Mouse (Mus musculus): ENCODE results near the gene Pmepa1. TPM values are rescaled to one million over a fixed set of nuclear protein-coding genes. Genes with fewer than 3 reads are reported as not detected.

Pmepa1 gene
- polyA plus RNA-seq, 1 experiment from 2014 or later, result 7.3 TPM

DNA sequence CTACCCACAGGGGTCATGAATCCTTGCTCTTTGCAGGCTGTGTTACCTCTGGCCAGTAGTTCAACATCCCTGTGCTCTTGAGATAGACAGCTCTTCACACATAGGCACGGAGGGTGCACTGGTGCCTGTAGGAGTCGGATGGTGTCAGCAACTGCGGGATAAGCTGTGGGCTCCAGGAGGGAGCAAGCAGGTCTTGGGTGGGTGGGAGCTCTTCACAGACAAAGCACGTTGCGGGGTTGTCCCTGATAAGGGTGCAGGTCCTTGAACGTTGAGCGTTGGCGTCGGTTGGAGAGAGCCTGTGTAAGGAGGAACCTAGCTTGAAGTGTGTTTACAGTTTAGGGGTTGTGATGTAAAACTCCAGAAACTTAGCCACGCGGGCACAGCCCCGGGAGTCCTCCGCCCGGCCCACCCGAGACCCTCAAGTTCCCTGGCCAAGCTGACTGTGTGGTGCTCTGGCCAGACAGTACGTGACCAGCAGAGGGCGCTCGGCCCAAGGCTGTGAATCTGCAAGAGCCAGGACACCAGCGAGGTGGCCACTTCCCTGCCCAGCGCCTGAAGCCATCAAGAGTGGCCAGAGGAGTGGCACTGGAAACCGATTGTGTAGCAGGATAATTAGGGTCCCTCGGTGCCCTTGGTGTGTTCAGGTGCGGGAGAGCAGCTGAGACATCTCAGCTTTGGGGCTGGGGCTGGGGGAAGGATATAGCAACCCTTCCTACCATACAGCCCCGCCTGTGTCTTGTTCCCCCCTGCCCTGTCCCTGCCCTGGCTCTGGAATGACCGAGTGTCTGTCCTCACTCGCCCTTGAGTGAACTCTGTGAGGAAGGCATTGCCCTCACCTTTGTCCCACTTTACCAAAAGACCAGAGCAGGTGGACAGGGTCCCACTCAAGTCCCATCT, 90.0 kb downstream of the Pmepa1 start:
- peak; percentile 67 for ATAC-seq
- no peaks in the 10 kb centered on the region; the same call in 1 of the 2 replicates for H3K27me3 ChIP-seq (replicated peaks; ENCODE audit: control insufficient read depth, insufficient read depth, low read length)
- no peaks in the 10 kb centered on the region for H3K9me3 ChIP-seq (ENCODE audit: control insufficient read depth, low read length)
- H3K36me3 ChIP-seq (ENCODE audit: control insufficient read depth, insufficient read depth), result no peaks in the 10 kb centered on the region
- peak overlapping the region; percentile 21; the same call in 1 of the 2 replicates for H3K4me2 ChIP-seq (ENCODE audit: low read length)
- no peaks in the 10 kb centered on the region for H3K4me1 ChIP-seq (replicated peaks; ENCODE audit: control insufficient read depth, insufficient read depth, low read length)
- H3K27ac ChIP-seq (ENCODE audit: low read length), result no peak overlapping the region
- no peak overlapping the region for H3K4me3 ChIP-seq (replicated peaks; ENCODE audit: low read length)
- peak overlapping the region; percentile 34; the same call in 1 of the 2 replicates for H3K9ac ChIP-seq (replicated peaks; ENCODE audit: low read depth, low read length)
- WGBS, result 32% methylated on average over 26 of the region's 26 CpGs

DNA sequence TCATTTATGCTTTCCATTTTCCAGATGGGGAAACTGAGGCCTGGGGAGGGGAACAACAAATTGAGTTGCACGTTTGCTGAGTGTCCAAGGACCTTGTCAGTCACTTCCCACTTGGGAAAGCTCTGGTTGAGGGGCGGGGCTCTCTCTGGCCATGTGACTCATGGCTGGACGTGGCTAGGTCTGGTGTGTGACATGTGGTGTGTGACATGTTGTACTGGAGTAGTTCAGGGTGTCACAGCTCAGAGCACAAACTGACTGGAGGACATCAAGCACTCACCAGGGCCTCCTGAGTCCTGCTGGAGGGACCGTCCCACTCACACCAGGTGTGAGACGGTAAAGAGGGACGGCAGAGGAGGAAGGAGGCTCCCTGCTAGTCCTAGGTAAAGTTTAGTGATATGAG, 91.1 kb downstream of the Pmepa1 start:
- whole genome bisulfite sequencing, result 71% methylated on average over 6 of the region's 6 CpGs
- H3K9me3 ChIP-seq (ENCODE audit: control insufficient read depth, low read length), result no peaks in the 10 kb centered on the region
- no peaks in the 10 kb centered on the region; the same call in 1 of the 2 replicates for H3K27me3 ChIP-seq (replicated peaks; ENCODE audit: control insufficient read depth, insufficient read depth, low read length)
- H3K27ac ChIP-seq (ENCODE audit: low read length), result no peak overlapping the region
- H3K4me2 ChIP-seq (ENCODE audit: low read length), result no peak overlapping the region
- H3K4me1 ChIP-seq (replicated peaks; ENCODE audit: control insufficient read depth, insufficient read depth, low read length), result no peaks in the 10 kb centered on the region
- ATAC-seq, result no peak
- no peak overlapping the region for H3K4me3 ChIP-seq (replicated peaks; ENCODE audit: low read length)
- no peak overlapping the region for H3K9ac ChIP-seq (replicated peaks; ENCODE audit: low read depth, low read length)
- H3K36me3 ChIP-seq (ENCODE audit: control insufficient read depth, insufficient read depth), result no peaks in the 10 kb centered on the region

GRCm38 (mm10) chr2:173184475-173185080, 91.8 kb downstream of the Pmepa1 start:
- WGBS, result 64% methylated on average over 11 of the region's 11 CpGs
- Histone ChIP-seq H3K9ac (replicated peaks; ENCODE audit: low read depth, low read length) (no peak overlapping the region), H3K9me3 (ENCODE audit: control insufficient read depth, low read length) (no peaks in the 10 kb centered on the region), H3K36me3 (ENCODE audit: control insufficient read depth, insufficient read depth) (no peaks in the 10 kb centered on the region), H3K4me3 (replicated peaks; ENCODE audit: low read length) (no peak overlapping the region), H3K4me2 (ENCODE audit: low read length) (no peak overlapping the region), H3K27ac (ENCODE audit: low read length) (no peak overlapping the region), H3K27me3 (replicated peaks; ENCODE audit: control insufficient read depth, insufficient read depth, low read length) (no peaks in the 10 kb centered on the region; the same call in 1 of the 2 replicates), H3K4me1 (replicated peaks; ENCODE audit: control insufficient read depth, insufficient read depth, low read length) (no peaks in the 10 kb centered on the region)
- ATAC-seq, result no peak

- Histone ChIP-seq H3K36me3 (ENCODE audit: control insufficient read depth, insufficient read depth) (no peaks in the 10 kb centered on the region), H3K9ac (replicated peaks; ENCODE audit: low read depth, low read length) (no peak overlapping the region), H3K4me1 (replicated peaks; ENCODE audit: control insufficient read depth, insufficient read depth, low read length) (no peaks in the 10 kb centered on the region), H3K27me3 (replicated peaks; ENCODE audit: control insufficient read depth, insufficient read depth, low read length) (no peaks in the 10 kb centered on the region; the same call in 1 of the 2 replicates), H3K9me3 (ENCODE audit: control insufficient read depth, low read length) (no peaks in the 10 kb centered on the region), H3K4me2 (ENCODE audit: low read length) (no peak overlapping the region), H3K4me3 (replicated peaks; ENCODE audit: low read length) (no peak overlapping the region), H3K27ac (ENCODE audit: low read length) (no peak overlapping the region)
- ATAC-seq, result peak; percentile 27; the same call in 1 of the 2 replicates
- WGBS, result 12% methylated on average over 8 of the region's 8 CpGs
These were observed 92.4 kb downstream of the Pmepa1 start for GRCm38 (mm10) chr2:173183836-173184460.

DNA sequence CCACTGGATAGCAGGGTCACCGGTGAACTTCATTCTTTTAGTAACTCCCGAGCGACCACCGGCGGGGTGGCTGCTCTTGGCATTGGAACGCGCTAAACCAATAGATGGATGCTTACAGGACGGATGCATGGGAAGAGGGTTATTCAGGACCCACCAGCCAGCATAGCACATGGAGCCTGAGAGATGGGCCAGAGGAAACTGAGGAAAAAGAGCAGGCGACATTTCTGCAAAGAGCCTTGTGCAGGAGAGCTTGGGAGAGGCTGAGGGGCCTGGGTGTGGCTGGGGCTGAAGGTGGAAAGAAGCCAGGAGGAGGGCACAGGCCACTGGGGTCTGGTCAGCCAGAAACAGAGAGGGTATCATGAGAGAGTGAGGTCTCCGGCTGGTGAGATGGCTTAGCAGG, 93.0 kb downstream of the Pmepa1 start:
- 87% methylated on average over 10 of the region's 10 CpGs for WGBS
- ATAC-seq, result no peak
- no peak overlapping the region for H3K4me2 ChIP-seq (ENCODE audit: low read length)

GRCm38 (mm10) chr2:173182796-173183195, 93.5 kb downstream of the Pmepa1 start:
- 75% methylated on average over 7 of the region's 7 CpGs for WGBS
- Histone ChIP-seq H3K9me3 (ENCODE audit: control insufficient read depth, low read length) (no peaks in the 10 kb centered on the region), H3K4me3 (replicated peaks; ENCODE audit: low read length) (no peak overlapping the region), H3K27me3 (replicated peaks; ENCODE audit: control insufficient read depth, insufficient read depth, low read length) (no peaks in the 10 kb centered on the region; the same call in 1 of the 2 replicates), H3K9ac (replicated peaks; ENCODE audit: low read depth, low read length) (no peak overlapping the region), H3K4me2 (ENCODE audit: low read length) (no peak overlapping the region), H3K4me1 (replicated peaks; ENCODE audit: control insufficient read depth, insufficient read depth, low read length) (no peaks in the 10 kb centered on the region), H3K36me3 (ENCODE audit: control insufficient read depth, insufficient read depth) (no peaks in the 10 kb centered on the region), H3K27ac (ENCODE audit: low read length) (no peak overlapping the region)
- no peak for ATAC-seq

More for the DNA sequence above, 93.0 kb downstream of the Pmepa1 start:
- Histone ChIP-seq H3K9me3 (ENCODE audit: control insufficient read depth, low read length) (no peaks in the 10 kb centered on the region), H3K27ac (ENCODE audit: low read length) (no peak overlapping the region), H3K4me3 (replicated peaks; ENCODE audit: low read length) (no peak overlapping the region), H3K4me1 (replicated peaks; ENCODE audit: control insufficient read depth, insufficient read depth, low read length) (no peaks in the 10 kb centered on the region), H3K27me3 (replicated peaks; ENCODE audit: control insufficient read depth, insufficient read depth, low read length) (no peaks in the 10 kb centered on the region; the same call in 1 of the 2 replicates), H3K36me3 (ENCODE audit: control insufficient read depth, insufficient read depth) (no peaks in the 10 kb centered on the region), H3K9ac (replicated peaks; ENCODE audit: low read depth, low read length) (no peak overlapping the region)

DNA sequence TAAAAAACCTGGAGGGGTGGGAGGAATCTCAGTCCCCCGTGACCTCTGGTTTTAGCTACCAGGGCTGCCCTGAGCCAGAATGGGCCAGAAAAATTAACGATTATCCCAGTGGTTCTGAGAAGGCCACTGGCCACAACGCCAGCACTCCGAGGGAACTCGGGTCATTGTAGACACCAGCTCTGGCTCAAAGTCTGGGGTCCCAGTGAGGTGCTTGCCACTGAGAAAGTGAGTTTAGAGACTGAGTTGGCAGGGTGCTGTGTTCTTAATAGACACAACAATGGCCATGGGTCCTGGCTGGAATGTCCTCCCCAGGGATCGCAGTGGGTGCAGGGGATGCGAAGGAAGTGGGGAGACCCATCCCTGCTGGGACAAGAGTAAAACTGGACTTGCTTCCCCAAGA, 94.4 kb downstream of the Pmepa1 start:
- WGBS, result 86% methylated on average over 7 of the region's 7 CpGs
- no peak overlapping the region for H3K9ac ChIP-seq (replicated peaks; ENCODE audit: low read depth, low read length)
- H3K36me3 ChIP-seq (ENCODE audit: control insufficient read depth, insufficient read depth), result no peaks in the 10 kb centered on the region
- no peak overlapping the region for H3K4me2 ChIP-seq (ENCODE audit: low read length)
- no peaks in the 10 kb centered on the region for H3K4me1 ChIP-seq (replicated peaks; ENCODE audit: control insufficient read depth, insufficient read depth, low read length)
- no peaks in the 10 kb centered on the region for H3K9me3 ChIP-seq (ENCODE audit: control insufficient read depth, low read length)
- H3K27ac ChIP-seq (ENCODE audit: low read length), result no peak overlapping the region
- no peak for ATAC-seq
- H3K27me3 ChIP-seq (replicated peaks; ENCODE audit: control insufficient read depth, insufficient read depth, low read length), result no peaks in the 10 kb centered on the region
- H3K4me3 ChIP-seq (replicated peaks; ENCODE audit: low read length), result no peak overlapping the region

DNA sequence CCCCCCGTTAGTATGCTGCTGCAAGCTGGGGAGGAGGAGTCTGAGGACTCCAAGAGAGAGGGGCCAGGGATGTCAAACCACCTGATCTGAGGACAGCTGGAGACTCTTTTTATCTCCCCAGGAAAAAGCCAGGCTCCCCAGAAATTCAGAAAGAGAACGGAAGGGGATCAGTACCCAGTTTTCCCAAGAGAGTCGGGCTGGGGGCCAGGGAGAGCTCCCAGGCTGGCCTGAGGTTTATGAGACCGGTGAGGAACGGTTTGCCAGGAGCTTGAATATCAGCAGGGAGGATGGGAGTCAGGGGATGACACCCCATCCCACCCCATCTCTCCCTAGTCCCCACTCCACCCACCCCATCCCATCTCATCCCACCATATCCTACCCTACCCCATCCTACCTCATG, 94.8 kb downstream of the Pmepa1 start:
- H3K9me3 ChIP-seq (ENCODE audit: control insufficient read depth, low read length), result no peaks in the 10 kb centered on the region
- H3K4me3 ChIP-seq (replicated peaks; ENCODE audit: low read length), result no peak overlapping the region
- H3K9ac ChIP-seq (replicated peaks; ENCODE audit: low read depth, low read length), result no peak overlapping the region
- H3K27ac ChIP-seq (ENCODE audit: low read length), result no peak overlapping the region
- H3K27me3 ChIP-seq (replicated peaks; ENCODE audit: control insufficient read depth, insufficient read depth, low read length), result no peaks in the 10 kb centered on the region
- WGBS, result 70% methylated on average over 4 of the region's 5 CpGs
- no peaks in the 10 kb centered on the region for H3K4me1 ChIP-seq (replicated peaks; ENCODE audit: control insufficient read depth, insufficient read depth, low read length)
- no peak for ATAC-seq
- H3K36me3 ChIP-seq (ENCODE audit: control insufficient read depth, insufficient read depth), result no peaks in the 10 kb centered on the region
- H3K4me2 ChIP-seq (ENCODE audit: low read length), result no peak overlapping the region

DNA sequence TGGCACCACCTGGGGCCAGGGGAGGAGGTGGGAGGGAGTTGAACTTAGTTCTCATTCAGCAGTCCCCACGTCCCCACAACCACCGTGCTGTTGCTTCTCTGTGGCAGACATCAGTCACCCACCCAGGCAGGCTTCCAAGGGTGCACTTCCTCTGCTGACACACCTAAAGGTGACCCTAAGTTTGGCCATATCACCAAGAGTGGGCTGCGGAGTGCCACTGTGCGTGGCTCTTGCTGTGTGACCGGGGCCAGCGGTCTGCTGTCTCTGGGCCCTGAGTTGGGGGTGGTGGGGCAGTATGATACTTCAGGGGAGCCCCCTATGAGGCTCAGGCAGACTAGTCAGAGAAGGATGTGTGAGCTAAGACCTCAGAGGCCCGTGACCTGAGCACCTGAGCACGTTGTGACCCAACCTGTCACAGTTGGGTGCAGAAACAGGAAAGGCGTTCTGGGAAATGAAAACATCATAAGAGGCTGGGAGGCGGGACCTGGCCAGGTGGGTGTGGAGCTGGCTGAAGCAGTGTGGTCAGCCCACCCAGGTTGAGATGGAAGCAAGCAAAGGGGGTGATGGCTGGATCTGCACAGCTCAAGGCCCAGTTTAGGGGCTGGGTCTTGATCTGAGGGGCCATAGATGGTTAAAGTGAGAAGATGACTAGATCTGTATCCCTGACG, 95.5 kb downstream of the Pmepa1 start:
- WGBS, result 89% methylated on average over 11 of the region's 11 CpGs
- no peaks in the 10 kb centered on the region for H3K4me1 ChIP-seq (replicated peaks; ENCODE audit: control insufficient read depth, insufficient read depth, low read length)
- H3K36me3 ChIP-seq (ENCODE audit: control insufficient read depth, insufficient read depth), result no peaks in the 10 kb centered on the region
- no peak overlapping the region for H3K9ac ChIP-seq (replicated peaks; ENCODE audit: low read depth, low read length)
- no peak overlapping the region for H3K27ac ChIP-seq (ENCODE audit: low read length)
- H3K9me3 ChIP-seq (ENCODE audit: control insufficient read depth, low read length), result no peaks in the 10 kb centered on the region
- no peak overlapping the region for H3K4me3 ChIP-seq (replicated peaks; ENCODE audit: low read length)
- ATAC-seq, result no peak
- H3K27me3 ChIP-seq (replicated peaks; ENCODE audit: control insufficient read depth, insufficient read depth, low read length), result no peaks in the 10 kb centered on the region
- H3K4me2 ChIP-seq (ENCODE audit: low read length), result no peak overlapping the region
